Mouse (Mus musculus) midbrain, postnatal 0 days (tissue): ENCODE results near the gene Capza1. TPM values are rescaled to one million over a fixed set of nuclear protein-coding genes. Genes with fewer than 3 reads are reported as not detected.

ENCODE experiments used
- ATAC-seq: fragments of 200-750 bp; cut with Nextera tagmentation; 2 replicates; pipeline ENCODE4 v1.8.0; 2017; ENCODE audit warnings: moderate number of reproducible peaks, mild to moderate bottlenecking, moderate TSS enrichment, moderate library complexity; ENCODE audit not compliant: low FRiP score
- DNase-seq: peaks from one replicate; pipeline ENCODE4 v3.0.0-alpha.2; 2015; ENCODE audit warnings: low spot score
- H3K27ac ChIP-seq: fragments of 300-500 bp; sonication (generic); 2 replicates; pipeline ENCODE4 v1.5.1; 2014; ENCODE audit warnings: low read depth, mild to moderate bottlenecking, low read length, mixed read lengths
- H3K27me3 ChIP-seq: fragments of 300-500 bp; sonication (generic); 2 replicates; pipeline ENCODE4 v1.6.1; 2014; ENCODE audit warnings: low read length, control low read depth, mixed read lengths; ENCODE audit not compliant: insufficient read depth
- H3K36me3 ChIP-seq: fragments of 300-500 bp; sonication (generic); 2 replicates; pipeline ENCODE4 v1.6.1; 2014; ENCODE audit warnings: low read length, control low read depth, mixed read lengths; ENCODE audit not compliant: insufficient read depth
- H3K4me1 ChIP-seq: fragments of 300-500 bp; sonication (generic); 2 replicates; pipeline ENCODE4 v1.6.1; 2014; ENCODE audit warnings: mild to moderate bottlenecking, control low read depth, antibody characterized with exemption, low read length, mixed read lengths; ENCODE audit not compliant: insufficient read depth
- H3K4me2 ChIP-seq: fragments of 300-500 bp; sonication (generic); 2 replicates; pipeline ENCODE4 v1.6.1; 2014; ENCODE audit warnings: low read depth, mild to moderate bottlenecking, low read length, mixed read lengths; ENCODE audit not compliant: poor library complexity, severe bottlenecking
- H3K4me3 ChIP-seq: fragments of 300-500 bp; sonication (generic); 2 replicates; pipeline ENCODE4 v1.5.1; 2014; ENCODE audit warnings: low read depth, mild to moderate bottlenecking, low read length, moderate library complexity
- H3K9ac ChIP-seq: fragments of 300-500 bp; sonication (generic); replicated peaks from 2 replicates; pipeline ENCODE4 v1.6.1; 2014; ENCODE audit warnings: mild to moderate bottlenecking, low read length, moderate library complexity, mixed read lengths; ENCODE audit not compliant: poor library complexity, severe bottlenecking
- H3K9me3 ChIP-seq: fragments of 300-500 bp; sonication (generic); 2 replicates; pipeline ENCODE4 v1.6.1; 2016; ENCODE audit warnings: low read length, control low read depth
- CTCF ChIP-seq: IDR thresholded peaks from 2 replicates; pipeline ENCODE4 v1.5.1; 2016; ENCODE audit warnings: antibody characterized with exemption, mild to moderate bottlenecking
- WGBS: fragments of 180-500 bp; shearing (Covaris S2); extraction: QIAGEN DNeasy Blood & Tissue Kit; methylation state at CpG from one replicate; pipeline ENCODE4 v1.1.7; 2014; 5-methylcytosine and 5-hydroxymethylcytosine counted together
- polyA plus RNA-seq: library from polyadenylated mRNA; unstranded; fragments of >200 nt; fragmentation: Nextera tagmentation; extraction: Ambion mirVana; gene quantifications from 2 replicates; pipeline ENCODE4 v1.2.1, GENCODE M21; 2015
- total RNA-seq: library from RNA; depleted of rRNA; stranded (reverse); fragments of >200 nt; gene quantifications from 2 replicates; pipeline ENCODE4 v1.2.3, GENCODE M21; 2014; rRNA removed

Gene Capza1
- total and polyA plus RNA-seq, 2 experiments from 2014 or later, result 99.2 to 110 TPM

GRCm38 (mm10) chr3:104773301-104773700 is 91.0 kb downstream of the Capza1 start:
- H3K36me3 ChIP-seq, result no peaks in the 10 kb centered on the region
- no peak overlapping the region for H3K27ac ChIP-seq
- H3K4me3 ChIP-seq, result no peak overlapping the region
- H3K9ac ChIP-seq, result no peak overlapping the region
- DNase-seq, result no peak
- 70% methylated on average over 7 of the region's 7 CpGs for WGBS
- H3K4me2 ChIP-seq, result no peak overlapping the region
- no peak for ATAC-seq
- H3K9me3 ChIP-seq, result no peaks in the 10 kb centered on the region
- H3K4me1 ChIP-seq, result no peaks in the 10 kb centered on the region
- peaks cover 23% of the 10 kb centered on the region for H3K27me3 ChIP-seq
- no peak for TF ChIP-seq CTCF

Other genes with a start within 250 kb of the Capza1 start
- 31.2 and 36.6 TPM in 2 replicates for gene Slc16a1, start 225.8 kb downstream of the Capza1 start, total RNA-seq
- 19.1 and 20.5 TPM in 2 replicates for gene Slc16a1, start 225.8 kb downstream of the Capza1 start, polyA plus RNA-seq
- 0.22 and 0.76 TPM in 2 replicates for gene Ppm1j, start 83.4 kb downstream of the Capza1 start, total RNA-seq
- 1.2 and 1.3 TPM in 2 replicates for gene Ppm1j, start 83.4 kb downstream of the Capza1 start, polyA plus RNA-seq
- 0.09 and 0.11 TPM in 2 replicates for gene Fam19a3, start 82.7 kb downstream of the Capza1 start, total RNA-seq
- gene Fam19a3, start 82.7 kb downstream of the Capza1 start, polyA plus RNA-seq, result not detected in 2 replicates
- 35.2 and 50.9 TPM in 2 replicates for gene Rhoc, start 76.1 kb downstream of the Capza1 start, total RNA-seq
- gene Rhoc, start 76.1 kb downstream of the Capza1 start, polyA plus RNA-seq, result 39.9 and 44.8 TPM in 2 replicates
- gene Mov10, start 45.9 kb downstream of the Capza1 start, total RNA-seq, result 7.9 and 18.2 TPM in 2 replicates
- gene Mov10, start 45.9 kb downstream of the Capza1 start, polyA plus RNA-seq, result 6.1 and 7.7 TPM in 2 replicates
- 33.6 and 40.0 TPM in 2 replicates for gene St7l, start 500 bp downstream of the Capza1 start, total RNA-seq
- gene St7l, start 500 bp downstream of the Capza1 start, polyA plus RNA-seq, result 31.7 and 34.5 TPM in 2 replicates
- gene Wnt2b, start 97.4 kb upstream of the Capza1 start, total RNA-seq, result 2.2 and 3.2 TPM in 2 replicates
- gene Wnt2b, start 97.4 kb upstream of the Capza1 start, polyA plus RNA-seq, result 0.54 and 0.66 TPM in 2 replicates
- 34.1 and 36.7 TPM in 2 replicates for gene Cttnbp2nl, start 188.6 kb upstream of the Capza1 start, total RNA-seq
- 41.9 and 45.7 TPM in 2 replicates for gene Cttnbp2nl, start 188.6 kb upstream of the Capza1 start, polyA plus RNA-seq
- gene 4930564D02Rik, start 202.3 kb upstream of the Capza1 start, total RNA-seq, result not detected in 2 replicates
- not detected in 2 replicates for gene 4930564D02Rik, start 202.3 kb upstream of the Capza1 start, polyA plus RNA-seq